Mouse (Mus musculus) hindbrain, embryonic 14.5 days (tissue): ENCODE measurements around the gene a. TPM values are rescaled to one million over a fixed set of nuclear protein-coding genes. Genes with fewer than 3 reads are reported as not detected.

Source experiments
- ATAC-seq: fragments of 200-750 bp; cut with Nextera tagmentation; 2 replicates; pipeline ENCODE4 v1.8.0; 2017; ENCODE audit warnings: moderate number of reproducible peaks, mild to moderate bottlenecking, moderate TSS enrichment, moderate library complexity; ENCODE audit not compliant: low FRiP score
- DNase-seq: peaks from one replicate; pipeline ENCODE4 v3.0.0-alpha.2; 2015; ENCODE audit warnings: low spot score
- H3K27ac ChIP-seq: fragments of 300-500 bp; sonication (generic); 2 replicates; pipeline ENCODE4 v1.5.1; 2014; ENCODE audit warnings: mild to moderate bottlenecking, moderate library complexity
- H3K27me3 ChIP-seq: fragments of 300-500 bp; sonication (generic); 2 replicates; pipeline ENCODE4 v1.6.1; 2014; ENCODE audit warnings: mild to moderate bottlenecking, low read length, mixed read lengths; ENCODE audit not compliant: control insufficient read depth, insufficient read depth
- H3K36me3 ChIP-seq: fragments of 300-500 bp; sonication (generic); replicated peaks from 2 replicates; pipeline ENCODE4 v1.6.1; 2014; ENCODE audit not compliant: control insufficient read depth, insufficient read depth
- H3K4me1 ChIP-seq: fragments of 300-500 bp; sonication (generic); replicated peaks from 2 replicates; pipeline ENCODE4 v1.6.1; 2014; ENCODE audit warnings: antibody characterized with exemption, low read length, mixed read lengths; ENCODE audit not compliant: control insufficient read depth, insufficient read depth
- H3K4me2 ChIP-seq: fragments of 300-500 bp; sonication (generic); replicated peaks from 2 replicates; pipeline ENCODE4 v1.6.1; 2014; ENCODE audit warnings: mild to moderate bottlenecking, moderate library complexity
- H3K4me3 ChIP-seq: fragments of 300-500 bp; sonication (generic); replicated peaks from 2 replicates; pipeline ENCODE4 v1.5.1; 2014; ENCODE audit warnings: mild to moderate bottlenecking, low read length
- H3K9ac ChIP-seq: fragments of 300-500 bp; sonication (generic); 2 replicates; pipeline ENCODE4 v1.6.1; 2014
- H3K9me3 ChIP-seq: fragments of 300-500 bp; sonication (generic); 2 replicates; pipeline ENCODE4 v1.6.1; 2016; ENCODE audit warnings: low read length; ENCODE audit not compliant: control insufficient read depth
- WGBS: fragments of 180-500 bp; shearing (Covaris S2); extraction: QIAGEN DNeasy Blood & Tissue Kit; methylation state at CpG from one replicate; pipeline ENCODE4 v1.1.7; 2014; 5-methylcytosine and 5-hydroxymethylcytosine counted together
- polyA plus RNA-seq: library from polyadenylated mRNA; unstranded; fragments of >200 nt; fragmentation: Nextera tagmentation; extraction: Ambion mirVana; gene quantifications from 2 replicates; pipeline ENCODE4 v1.2.1, GENCODE M21; 2014

Gene a
- polyA plus RNA-seq, 1 experiment from 2014 or later = 1.3 TPM

GRCm38 (mm10) chr2:154757691-154758090 is 33.5 kb upstream of the a start:
- DNase-seq (no peak), ATAC-seq (no peak)
- no peaks in the 10 kb centered on the region for H3K36me3 ChIP-seq
- no peak overlapping the region for H3K4me3 ChIP-seq
- no peaks in the 10 kb centered on the region for H3K4me1 ChIP-seq
- H3K9me3 ChIP-seq = no peaks in the 10 kb centered on the region
- WGBS = 79% methylated on average over 5 of the region's 5 CpGs
- no peaks in the 10 kb centered on the region for H3K27me3 ChIP-seq
- no peak overlapping the region for H3K9ac ChIP-seq
- H3K27ac ChIP-seq = no peak overlapping the region
- H3K4me2 ChIP-seq = no peak overlapping the region

GRCm38 (mm10) chr2:154758454-154758853 is 32.7 kb upstream of the a start:
- no peaks in the 10 kb centered on the region for H3K36me3 ChIP-seq
- no peak for DNase-seq
- no peak overlapping the region for H3K9ac ChIP-seq
- WGBS = 85% methylated on average over 1 of the region's 1 CpGs
- H3K9me3 ChIP-seq = no peaks in the 10 kb centered on the region
- H3K4me2 ChIP-seq = no peak overlapping the region
- no peak overlapping the region for H3K4me3 ChIP-seq
- H3K27ac ChIP-seq = no peak overlapping the region
- ATAC-seq = no peak
- no peaks in the 10 kb centered on the region for H3K27me3 ChIP-seq
- no peaks in the 10 kb centered on the region; the same call in 1 of the 2 replicates for H3K4me1 ChIP-seq

- no peaks in the 10 kb centered on the region for H3K27me3 ChIP-seq
- WGBS = 87% methylated on average over 3 of the region's 3 CpGs
Measured at GRCm38 (mm10) chr2:154763226-154763625, 28.0 kb upstream of the a start.

GRCm38 (mm10) chr2:154764828-154765497 is 26.2 kb upstream of the a start:
- Histone ChIP-seq H3K27ac (no peak overlapping the region), H3K4me3 (no peak overlapping the region), H3K9ac (no peak overlapping the region), H3K4me2 (no peak overlapping the region), H3K27me3 (no peaks in the 10 kb centered on the region), H3K9me3 (no peaks in the 10 kb centered on the region), H3K36me3 (no peaks in the 10 kb centered on the region), H3K4me1 (no peaks in the 10 kb centered on the region; the same call in 1 of the 2 replicates)
- 87% methylated on average over 9 of the region's 9 CpGs for WGBS
- ATAC-seq = no peak
- no peak for DNase-seq

More at GRCm38 (mm10) chr2:154763226-154763625, 28.0 kb upstream of the a start:
- no peak overlapping the region for H3K4me2 ChIP-seq
- H3K4me3 ChIP-seq = no peak overlapping the region
- DNase-seq = no peak
- H3K36me3 ChIP-seq = no peaks in the 10 kb centered on the region
- H3K27ac ChIP-seq = no peak overlapping the region
- no peak overlapping the region for H3K9ac ChIP-seq
- ATAC-seq = no peak
- no peaks in the 10 kb centered on the region for H3K9me3 ChIP-seq
- no peaks in the 10 kb centered on the region; the same call in 1 of the 2 replicates for H3K4me1 ChIP-seq

- Histone ChIP-seq H3K4me3 (no peak overlapping the region), H3K9ac (no peak overlapping the region), H3K27me3 (no peaks in the 10 kb centered on the region), H3K36me3 (no peaks in the 10 kb centered on the region), H3K27ac (no peak overlapping the region), H3K9me3 (no peaks in the 10 kb centered on the region), H3K4me2 (no peak overlapping the region), H3K4me1 (no peaks in the 10 kb centered on the region; the same call in 1 of the 2 replicates)
- no peak for DNase-seq
- WGBS = 77% methylated on average over 8 of the region's 8 CpGs
- ATAC-seq = no peak
Measured at GRCm38 (mm10) chr2:154765554-154766008, 25.6 kb upstream of the a start.

GRCm38 (mm10) chr2:154767051-154767450 is 24.2 kb upstream of the a start:
- H3K4me1 ChIP-seq = no peaks in the 10 kb centered on the region; the same call in 1 of the 2 replicates
- no peaks in the 10 kb centered on the region for H3K36me3 ChIP-seq
- no peak overlapping the region for H3K27ac ChIP-seq
- 90% methylated on average over 6 of the region's 6 CpGs for WGBS
- H3K27me3 ChIP-seq = no peaks in the 10 kb centered on the region
- H3K4me3 ChIP-seq = no peak overlapping the region
- no peak for ATAC-seq
- no peak overlapping the region for H3K4me2 ChIP-seq
- no peak for DNase-seq
- no peak overlapping the region for H3K9ac ChIP-seq
- no peaks in the 10 kb centered on the region for H3K9me3 ChIP-seq

- Histone ChIP-seq H3K9me3 (no peaks in the 10 kb centered on the region), H3K36me3 (no peaks in the 10 kb centered on the region), H3K9ac (0 out of 2 replicates have a peak within 1 kb of the TSS, but pooled peaks have one; percentile 5), H3K4me1 (no peaks in the 10 kb centered on the region), H3K4me2 (no peak within 1 kb of the TSS), H3K27me3 (no peaks in the 10 kb centered on the region), H3K4me3 (no peak within 1 kb of the TSS), H3K27ac (no peak within 1 kb of the TSS)
- DNase-seq (no peak), ATAC-seq (no peak)
Measured at GRCm38 (mm10) chr2:154769930-154770329, 21.3 kb upstream of the a start, which contains the start of gene Gm14214. Gene Gm14214 (minus strand): TSS chr2:154770030.

- no peaks in the 10 kb centered on the region for H3K36me3 ChIP-seq
- ATAC-seq = no peak
- no peak for DNase-seq
- H3K9ac ChIP-seq = no peak overlapping the region
- H3K4me3 ChIP-seq = no peak overlapping the region
- H3K9me3 ChIP-seq = no peaks in the 10 kb centered on the region
- H3K4me1 ChIP-seq = no peaks in the 10 kb centered on the region
- no peak overlapping the region for H3K4me2 ChIP-seq
- no peak overlapping the region for H3K27ac ChIP-seq
- H3K27me3 ChIP-seq = no peaks in the 10 kb centered on the region
- WGBS = 74% methylated on average over 8 of the region's 8 CpGs
Measured at GRCm38 (mm10) chr2:154771604-154772003, 19.6 kb upstream of the a start.

- no peak for DNase-seq
- no peak for ATAC-seq
- WGBS = 89% methylated on average over 1 of the region's 1 CpGs
Measured at GRCm38 (mm10) chr2:154774032-154774431, 17.2 kb upstream of the a start.

More at GRCm38 (mm10) chr2:154774032-154774431, 17.2 kb upstream of the a start:
- Histone ChIP-seq H3K9me3 (no peaks in the 10 kb centered on the region), H3K27ac (no peak overlapping the region), H3K36me3 (no peaks in the 10 kb centered on the region), H3K27me3 (no peaks in the 10 kb centered on the region), H3K4me2 (no peak overlapping the region), H3K4me1 (no peaks in the 10 kb centered on the region), H3K9ac (no peak overlapping the region), H3K4me3 (no peak overlapping the region)
